Mouse (Mus musculus): Measurements from ENCODE around the gene Psenen.

Psenen gene

DNA sequence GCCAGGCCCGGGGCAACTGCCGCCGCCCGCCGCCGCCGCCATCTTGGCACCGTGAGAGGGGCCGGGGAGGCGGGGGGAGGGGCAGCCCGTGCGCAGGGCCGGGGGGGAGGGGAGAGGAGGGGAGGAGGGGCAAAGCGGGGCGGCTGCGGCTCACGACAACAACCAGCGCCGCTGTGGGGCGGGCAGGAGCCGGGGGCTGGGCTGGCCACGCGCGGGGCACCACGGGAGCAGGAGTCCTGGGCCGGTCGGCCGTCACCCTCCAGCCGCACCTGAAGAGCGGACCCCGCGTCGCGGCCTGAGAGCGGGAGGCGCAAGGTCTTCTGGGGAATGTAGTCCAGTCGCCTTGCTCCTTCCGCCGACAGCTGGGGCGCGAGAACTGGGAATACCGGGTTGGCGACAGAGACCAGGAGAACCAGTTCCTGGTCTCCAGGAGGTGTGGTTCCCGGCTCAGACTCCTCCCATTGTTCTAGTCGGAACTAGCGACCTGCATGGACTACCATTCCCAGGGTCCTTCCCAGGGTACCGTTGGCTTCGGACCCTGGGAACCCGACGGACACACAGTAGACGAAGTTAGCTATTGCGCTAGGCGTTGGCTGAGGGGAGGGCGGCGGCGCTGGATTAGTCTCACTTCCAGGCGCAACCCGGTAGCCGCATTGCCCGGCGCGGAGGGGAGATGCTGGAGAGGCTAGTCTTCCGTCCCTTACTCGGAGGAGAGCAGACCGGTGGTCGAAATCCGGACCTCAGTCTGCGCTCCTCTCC, 25.4 kb upstream of the Psenen start, which contains the start of gene Kmt2b:
Gene Kmt2b (minus strand): TSS at position 51 of the 759 bp plus-strand sequence.
- DNase-seq, result peak; percentile 91

- peak; percentile 55 for DNase-seq
These were observed 24.6 kb upstream of the Psenen start for GRCm38 (mm10) chr7:30587842-30588667.

DNA sequence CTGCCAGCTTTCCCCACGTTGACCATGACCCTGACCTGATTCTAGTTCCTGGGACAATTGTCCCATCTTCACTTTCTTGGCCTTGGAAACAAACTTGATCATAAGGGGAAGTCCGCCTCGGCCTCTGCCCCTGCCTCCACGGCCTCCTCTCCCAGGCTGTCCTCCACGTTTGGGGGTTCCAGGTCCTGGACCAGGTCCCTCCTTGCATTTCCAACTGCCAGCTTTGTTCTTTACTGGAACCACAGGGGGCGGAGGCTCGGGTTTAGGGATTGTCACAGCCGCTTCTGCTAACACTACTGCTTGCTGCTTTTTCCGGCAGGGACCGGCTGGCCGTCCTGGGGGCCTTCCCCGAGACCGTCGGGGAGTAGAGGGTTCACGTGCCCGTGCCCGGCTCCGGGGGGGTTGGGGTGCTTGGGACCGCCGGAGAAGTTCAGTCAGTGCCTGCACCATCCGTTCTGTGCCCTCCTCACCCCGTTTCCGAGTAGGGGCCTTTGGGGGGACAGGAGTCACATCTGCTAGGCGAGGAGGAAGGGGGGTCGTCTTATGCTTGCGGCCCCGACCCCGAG, 23.1 kb upstream of the Psenen start:
- no peak for DNase-seq

DNA sequence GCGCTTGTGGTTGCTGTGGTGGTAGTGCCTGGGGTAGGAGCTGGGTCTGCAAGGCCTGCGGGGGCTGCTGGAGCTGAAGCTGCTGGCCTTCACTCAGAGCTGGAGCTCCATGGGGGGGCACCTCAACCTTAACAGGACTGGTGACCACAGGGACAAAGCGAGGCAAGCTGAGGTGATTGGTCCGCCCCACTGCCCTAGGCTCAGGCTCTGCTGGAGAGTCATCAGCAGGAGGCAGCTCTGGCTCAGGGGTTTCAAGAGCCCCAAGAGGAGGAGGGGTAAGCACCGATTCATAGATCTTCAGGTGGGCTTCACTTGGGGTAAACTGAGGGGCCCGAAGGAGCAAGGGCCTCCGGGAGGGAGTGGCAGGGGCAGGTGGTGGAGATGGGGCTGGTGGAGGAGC, 21.7 kb upstream of the Psenen start:
- DNase-seq, result no peak

- no peak for DNase-seq
These were observed 20.9 kb upstream of the Psenen start for GRCm38 (mm10) chr7:30584339-30584738.

- DNase-seq, result no peak
These were observed 18.1 kb upstream of the Psenen start for GRCm38 (mm10) chr7:30581547-30581946.

- no peak for DNase-seq
These were observed 16.5 kb upstream of the Psenen start for GRCm38 (mm10) chr7:30579950-30580349.

GRCm38 (mm10) chr7:30572969-30573368, 9.5 kb upstream of the Psenen start:
- DNase-seq, result no peak

DNA sequence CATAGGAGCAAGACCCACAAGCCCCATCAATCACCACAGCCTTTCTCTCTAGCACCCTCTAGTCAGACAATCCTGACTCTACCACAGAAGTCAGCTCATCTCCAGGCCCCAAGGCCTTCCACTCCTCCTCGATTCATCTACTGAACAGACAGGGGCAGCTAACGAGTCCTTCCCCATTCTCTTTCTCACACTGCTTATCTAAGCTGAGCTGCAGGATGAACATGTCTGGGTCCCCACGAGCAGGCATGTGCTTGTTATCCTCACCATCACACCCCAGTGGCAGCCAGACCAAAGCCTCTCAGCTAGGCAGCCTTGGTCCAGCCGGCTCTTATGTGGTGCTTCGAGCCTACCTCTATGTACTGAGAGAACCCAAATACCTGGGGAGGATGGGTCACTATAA, 9.0 kb upstream of the Psenen start:
- no peak for DNase-seq

DNA sequence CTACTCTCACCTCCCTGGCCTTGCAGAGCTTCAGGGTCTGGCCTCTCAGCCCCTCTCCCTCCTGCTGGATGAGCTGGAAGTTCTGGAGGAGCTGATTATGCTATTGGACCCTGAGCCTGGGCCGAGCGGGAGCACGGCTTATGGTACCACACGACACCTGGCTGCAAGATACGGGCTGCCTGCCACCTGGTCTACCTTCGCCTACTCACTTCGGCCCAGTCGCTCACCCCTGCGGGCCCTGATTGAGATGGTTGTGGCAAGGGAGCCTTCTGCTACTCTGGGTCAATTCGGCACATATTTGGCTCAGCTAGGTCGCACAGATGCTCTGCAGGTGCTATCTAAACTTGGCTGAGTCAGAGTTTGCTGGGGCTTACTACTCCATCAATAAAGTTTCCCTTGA, 4.1 kb upstream of the Psenen start:
- DNase-seq, result no peak

DNA sequence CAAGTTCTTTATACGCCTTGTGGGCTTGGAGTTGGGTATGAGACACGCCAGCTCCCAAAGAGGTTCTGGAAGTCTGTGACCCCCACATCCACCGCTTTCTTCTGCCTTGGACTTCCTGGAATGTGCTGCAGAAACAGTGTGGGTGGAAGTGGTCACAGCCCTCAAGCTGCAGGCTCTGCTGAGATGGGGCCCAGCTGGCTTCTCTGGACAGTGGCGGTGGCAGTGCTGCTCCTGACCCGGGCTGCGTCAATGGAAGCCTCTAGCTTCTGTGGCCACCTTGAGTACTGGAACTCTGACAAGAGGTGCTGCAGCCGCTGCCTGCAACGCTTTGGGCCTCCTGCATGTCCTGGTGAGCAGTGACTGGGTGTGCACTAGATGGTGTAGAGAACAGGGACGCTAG, 2.6 kb upstream of the Psenen start:
- DNase-seq, result no peak

- DNase-seq, result no peak
These were observed 1.6 kb upstream of the Psenen start, which contains the start of gene Igflr1 for GRCm38 (mm10) chr7:30564970-30565571. Gene Igflr1, plus strand, starts transcription at chr7:30565427.

DNA sequence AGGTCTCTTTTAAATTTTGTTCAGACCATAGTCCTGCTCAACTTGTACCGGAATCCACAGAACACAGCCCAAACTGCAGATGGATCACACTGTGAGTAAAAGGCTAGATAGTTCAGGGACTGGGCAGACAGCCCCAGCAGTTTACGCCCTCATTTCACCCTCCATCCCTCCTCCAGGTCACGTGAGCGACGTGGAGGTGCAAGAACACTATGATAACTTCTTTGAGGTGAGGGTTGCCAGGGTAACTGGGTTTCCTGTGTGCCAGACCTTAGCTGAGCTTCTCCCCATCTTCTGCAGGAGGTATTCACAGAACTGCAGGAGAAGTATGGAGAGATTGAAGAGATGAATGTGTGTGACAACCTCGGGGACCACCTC, 466 bp upstream of the Psenen start:
- no peak for DNase-seq

DNA sequence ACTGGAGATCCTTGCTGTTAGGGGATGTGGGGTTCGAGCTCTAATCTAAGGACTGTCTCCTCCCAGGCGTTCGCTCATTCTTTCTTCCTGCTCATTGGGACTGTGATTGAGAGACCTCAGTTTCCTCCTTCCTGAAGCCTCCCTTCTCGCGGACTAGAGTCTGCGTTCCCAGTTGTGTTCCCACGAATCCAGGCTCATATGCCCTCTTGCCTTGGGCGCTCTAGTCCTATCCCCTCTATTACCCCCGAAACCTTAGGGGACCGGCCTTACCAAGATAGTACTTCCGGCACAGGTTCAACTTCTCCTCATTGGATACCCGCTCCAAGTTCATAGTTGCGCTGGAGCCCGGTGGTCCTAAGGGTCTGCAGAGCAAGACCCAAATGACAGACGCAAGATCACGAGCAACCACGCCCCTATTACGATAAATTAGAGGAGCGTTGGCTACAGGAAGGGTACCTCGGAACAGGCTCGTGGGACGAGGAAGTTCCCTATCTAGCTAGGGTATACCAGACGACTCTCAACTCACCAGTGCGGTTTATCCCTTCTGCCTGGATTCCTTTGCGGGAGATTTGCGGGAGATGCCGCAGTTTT, 806 bp downstream of the Psenen start:
- no peak for DNase-seq

DNA sequence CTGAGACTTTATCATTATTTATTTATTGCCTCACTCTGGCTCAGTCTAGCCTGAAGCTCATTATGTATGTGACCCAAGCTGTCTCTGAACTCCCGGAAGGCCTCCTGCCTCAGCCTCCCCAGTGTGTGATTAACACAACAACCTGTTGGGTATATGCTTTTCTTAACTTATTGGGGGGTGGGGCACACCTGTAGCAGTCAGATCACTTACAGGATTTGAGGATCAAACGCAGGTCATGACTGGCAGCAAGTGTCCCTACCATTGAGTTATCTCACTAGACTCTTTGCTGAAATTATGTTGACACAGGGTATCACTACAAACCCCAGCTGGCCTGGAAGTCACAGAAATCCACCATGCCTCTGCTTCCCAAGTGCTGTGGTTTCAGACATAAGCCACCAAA, 3.1 kb downstream of the Psenen start:
- DNase-seq, result no peak

GRCm38 (mm10) chr7:30559443-30559954, 3.9 kb downstream of the Psenen start, which contains the start of gene Lin37:
Gene Lin37, minus strand, starts transcription at chr7:30559838.
- DNase-seq, result peak; percentile 91

DNA sequence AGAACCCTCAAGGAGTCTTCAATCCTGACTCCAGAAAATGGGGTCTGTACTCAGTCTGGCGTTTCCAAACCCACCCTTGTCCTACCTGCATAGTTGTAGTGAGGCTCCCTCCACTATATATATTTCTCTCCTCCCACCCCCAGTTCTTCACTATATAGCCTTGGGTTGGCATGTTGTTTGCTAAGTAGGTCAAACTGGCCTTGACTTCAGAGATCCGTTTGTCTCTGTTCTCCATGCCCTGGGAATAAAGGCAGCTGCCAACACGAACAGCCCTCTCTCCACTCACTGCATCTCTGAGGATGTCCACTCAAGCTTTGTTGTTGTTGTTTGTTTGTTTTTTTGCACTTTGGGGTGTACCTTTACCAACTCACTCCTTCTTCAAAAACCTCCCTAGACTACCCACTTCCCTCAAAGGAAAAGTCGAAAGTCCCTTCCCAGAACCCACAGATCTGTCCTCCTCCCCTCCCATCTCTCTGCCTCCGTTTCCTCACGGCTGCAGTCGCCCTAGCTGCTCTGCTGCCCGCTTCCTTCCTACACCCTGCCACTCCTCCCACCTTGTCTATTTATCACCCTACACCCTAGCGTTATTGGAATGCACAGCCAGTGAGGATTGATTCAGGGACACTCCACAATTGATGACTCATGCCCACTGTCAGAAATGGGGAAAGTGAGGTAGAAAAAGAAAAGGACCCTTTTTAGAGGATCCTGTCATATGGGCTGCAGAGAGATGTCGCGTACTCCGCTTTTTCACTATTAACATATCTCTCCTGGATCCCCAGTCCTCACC, 4.6 kb downstream of the Psenen start:
- no peak for DNase-seq

DNA sequence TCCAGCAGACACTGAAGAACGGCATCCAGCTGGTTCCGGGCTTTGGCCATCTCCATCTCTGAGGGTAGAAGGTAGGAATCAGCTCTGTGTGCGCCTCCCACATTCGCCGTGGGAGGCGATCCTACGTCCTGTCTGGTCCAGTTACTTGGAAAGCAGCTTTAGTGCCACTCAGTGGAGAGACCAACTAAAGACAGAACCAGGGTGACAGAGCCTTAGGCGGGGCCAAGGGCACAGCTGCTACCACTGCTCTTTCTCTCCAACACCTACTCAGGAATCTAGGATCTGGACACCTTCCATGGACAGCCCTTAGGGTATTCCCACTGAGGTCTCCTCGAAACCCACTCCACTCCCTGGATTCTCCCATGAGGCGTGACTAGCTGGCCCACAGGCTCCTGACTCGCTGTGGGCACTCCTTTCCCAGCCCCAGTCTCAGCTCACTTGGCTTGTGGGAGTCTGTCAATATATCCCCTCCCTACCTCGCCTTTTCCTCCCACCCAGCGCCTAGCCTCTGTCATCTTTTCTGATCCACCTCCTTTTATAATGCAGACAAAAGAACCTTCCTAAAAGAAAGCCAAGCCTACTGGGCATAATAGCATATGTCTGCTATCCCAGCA, 5.4 kb downstream of the Psenen start:
- no peak for DNase-seq

DNA sequence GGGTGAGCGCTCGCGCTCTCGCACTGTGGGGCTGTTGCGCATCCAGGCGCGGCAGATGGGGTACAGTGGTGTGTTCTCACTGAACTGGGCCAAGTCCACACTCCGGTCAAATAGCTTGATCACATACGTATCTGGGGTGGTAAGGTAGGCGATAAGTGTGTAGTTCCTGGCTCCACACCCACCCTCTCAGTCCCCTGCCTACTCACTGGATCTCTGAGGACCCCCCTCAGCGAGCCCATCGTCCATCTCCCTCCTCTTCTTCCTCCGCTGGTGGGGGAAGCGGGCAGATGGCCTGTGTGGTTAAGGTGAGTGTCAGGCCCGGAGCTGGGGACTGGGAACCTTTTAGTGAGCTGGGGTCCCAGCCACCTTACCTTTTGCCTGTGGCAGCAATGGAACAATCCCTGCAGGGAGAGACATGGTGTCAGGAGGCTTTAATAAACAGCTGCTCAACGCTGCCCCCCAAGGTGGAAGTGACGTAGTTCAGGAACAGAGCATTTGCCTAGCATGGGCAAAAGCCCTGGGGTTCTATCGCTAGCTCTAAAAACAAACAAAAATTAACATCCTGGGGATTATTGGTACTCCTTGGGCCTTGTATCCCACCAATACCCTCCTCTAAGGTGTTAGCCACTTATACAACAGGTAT, 6.4 kb downstream of the Psenen start:
- DNase-seq, result no peak

DNA sequence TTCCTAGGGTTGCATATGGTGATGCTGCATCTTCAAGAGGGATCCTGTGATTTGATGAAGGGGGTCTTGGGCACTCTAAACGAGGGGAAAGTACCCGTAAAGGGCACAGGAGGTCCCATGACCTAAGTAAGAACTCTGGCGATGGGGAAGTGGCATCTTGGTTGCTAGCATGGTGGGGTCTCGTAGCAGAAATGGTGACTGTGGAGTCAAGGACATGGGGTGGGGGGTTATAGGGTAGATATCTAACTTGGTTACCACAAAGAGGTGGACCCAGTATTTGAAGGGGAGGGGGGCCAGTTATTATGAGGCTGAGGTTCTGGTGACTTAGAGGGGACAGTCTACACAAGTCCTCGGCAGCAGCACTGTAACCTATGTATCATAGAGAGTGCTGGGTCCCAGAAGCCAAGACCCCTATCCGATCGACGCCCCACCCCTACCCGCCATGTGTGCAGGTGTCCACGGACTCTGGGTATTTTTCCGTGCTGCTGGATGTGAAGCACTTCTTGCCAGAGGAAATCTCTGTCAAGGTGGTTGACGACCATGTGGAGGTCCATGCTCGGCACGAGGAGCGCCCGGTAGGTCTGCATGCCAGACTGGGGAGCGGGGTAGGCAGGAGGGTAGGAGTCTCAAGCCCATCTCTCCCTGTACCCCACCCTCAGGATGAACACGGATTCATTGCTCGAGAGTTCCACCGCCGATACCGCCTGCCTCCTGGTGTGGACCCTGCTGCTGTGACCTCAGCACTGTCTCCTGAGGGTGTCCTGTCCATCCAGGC, 9.4 kb downstream of the Psenen start:
- DNase-seq, result no peak
